Mouse (Mus musculus) ES-CJ7 (cell line): ENCODE measurements around the gene Elac2.

ENCODE experiments used
- DNase-seq: peaks from one replicate; pipeline ENCODE4 v3.0.0; 2011; ENCODE audit warnings: low read depth, low spot score

Gene Elac2

GRCm38 (mm10) chr11:64978720-64979488 is at the start of gene Elac2:
TSS of gene Elac2 (plus strand) at chr11:64979038.
- DNase-seq: peak; percentile 98

DNA sequence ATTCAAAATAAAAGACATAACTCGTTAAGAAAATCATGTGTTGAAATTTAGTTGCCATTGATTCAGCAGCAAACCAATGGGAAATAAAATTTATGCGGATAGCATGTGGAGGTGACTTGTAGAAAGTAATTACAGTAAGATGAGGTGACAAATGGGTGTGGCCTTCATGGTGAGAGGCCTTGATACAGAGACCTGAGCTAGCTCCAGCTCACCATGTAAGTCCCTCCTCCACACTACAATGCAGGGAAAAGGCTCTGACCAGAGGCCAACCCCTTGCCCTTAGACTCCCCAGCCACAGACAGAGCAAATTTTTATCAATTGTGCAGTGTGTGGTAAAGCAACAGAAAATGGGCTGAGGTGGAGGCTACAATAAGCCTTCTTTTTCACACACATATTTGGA is 49.7 kb upstream of the Elac2 start:
- no peak for DNase-seq

GRCm38 (mm10) chr11:64931060-64931770 is 47.6 kb upstream of the Elac2 start:
- no peak for DNase-seq

- no peak for DNase-seq
Observed at GRCm38 (mm10) chr11:64937226-64937625, 41.6 kb upstream of the Elac2 start.

GRCm38 (mm10) chr11:64941193-64941592 is 37.6 kb upstream of the Elac2 start:
- DNase-seq: no peak

GRCm38 (mm10) chr11:64949782-64950181 is 29.1 kb upstream of the Elac2 start:
- no peak for DNase-seq

DNA sequence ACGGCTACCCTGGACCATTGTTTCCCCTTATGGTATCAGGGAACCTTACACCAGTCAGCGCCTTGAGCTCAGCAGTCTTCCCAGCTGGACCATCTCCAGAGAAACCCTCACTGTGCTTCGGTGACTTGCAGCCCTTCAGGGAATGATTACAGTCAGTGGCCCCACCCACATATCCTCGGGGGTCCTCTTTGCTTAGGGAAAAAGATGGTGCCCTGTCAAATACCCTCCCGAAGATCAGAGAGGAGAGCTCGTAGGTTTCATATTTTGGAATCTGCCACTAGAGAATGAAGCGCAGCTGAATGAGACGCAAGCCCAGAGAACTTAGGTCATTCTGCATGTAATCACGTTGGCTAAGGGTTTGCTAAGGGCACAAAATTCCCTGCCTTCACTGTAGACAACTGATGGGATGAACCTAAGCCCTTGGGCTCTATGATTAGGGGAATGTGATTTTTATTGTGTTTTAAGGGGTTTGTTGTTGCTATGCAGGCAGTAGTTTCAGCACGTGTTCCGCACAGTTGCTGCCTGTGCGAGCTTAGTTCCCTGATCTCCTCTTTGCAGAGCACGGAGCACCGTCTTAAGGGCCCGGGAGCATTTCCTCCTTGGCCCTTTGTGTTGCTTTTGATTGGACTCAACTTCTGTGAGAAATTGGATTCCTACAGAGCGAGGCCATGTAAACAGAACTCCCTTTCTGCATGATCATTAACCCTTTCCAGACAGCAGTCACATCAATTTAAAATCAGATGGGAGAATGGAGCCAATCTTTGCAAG is 21.7 kb upstream of the Elac2 start:
- no peak for DNase-seq

- DNase-seq: no peak
Observed at GRCm38 (mm10) chr11:64962629-64963028, 16.2 kb upstream of the Elac2 start.

- DNase-seq: peak; percentile 68
Observed at GRCm38 (mm10) chr11:64968507-64968906, 10.3 kb upstream of the Elac2 start.

GRCm38 (mm10) chr11:64968939-64969342 is 9.9 kb upstream of the Elac2 start:
- DNase-seq: no peak

DNA sequence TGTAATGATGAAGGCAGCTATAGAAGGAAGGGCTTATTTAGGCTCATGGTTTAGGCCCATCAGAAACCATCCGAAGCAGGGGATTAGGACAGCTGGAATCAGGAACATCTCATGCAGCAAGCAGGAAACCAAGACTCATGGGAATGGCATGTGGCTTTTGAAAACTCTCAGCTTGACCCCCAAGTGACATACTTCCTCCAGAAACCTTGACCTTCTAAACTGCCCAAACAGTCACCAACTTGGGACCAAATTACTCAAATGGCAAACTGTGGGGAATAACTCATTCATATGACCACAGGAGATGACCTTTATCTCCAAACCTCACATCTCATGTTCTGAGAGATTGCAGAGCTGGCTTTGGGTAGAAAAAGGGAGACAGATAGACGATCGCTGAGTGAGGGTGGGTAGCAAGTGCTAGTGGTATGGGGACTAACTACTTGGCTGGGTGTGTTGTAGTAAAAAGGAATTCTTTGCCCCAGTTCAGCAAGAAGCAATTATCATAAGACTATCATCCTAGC is 7.3 kb upstream of the Elac2 start:
- no peak for DNase-seq

- no peak for DNase-seq
Observed at GRCm38 (mm10) chr11:64972418-64972817, 6.4 kb upstream of the Elac2 start.

DNA sequence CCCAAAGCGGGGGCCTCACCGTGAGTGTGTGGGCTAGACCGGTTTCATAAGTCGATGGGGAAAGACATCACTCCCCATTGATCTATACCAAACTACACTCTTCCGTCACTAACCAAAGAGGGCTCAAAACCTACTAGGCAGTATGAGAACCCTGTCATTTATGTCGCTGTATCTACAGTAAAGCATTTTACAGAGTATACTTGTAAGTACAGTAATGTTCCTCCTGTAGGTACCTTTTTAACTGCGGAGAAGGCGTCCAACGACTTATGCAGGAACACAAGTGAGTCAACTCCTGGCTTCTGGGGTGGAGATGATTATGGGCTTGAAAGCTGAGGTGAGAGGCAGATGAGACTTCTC is 629 bp downstream of the Elac2 start:
- DNase-seq: no peak

GRCm38 (mm10) chr11:64988556-64988955 is 9.7 kb downstream of the Elac2 start:
- DNase-seq: no peak

- DNase-seq: no peak
Observed at GRCm38 (mm10) chr11:64998439-64998838, 19.6 kb downstream of the Elac2 start.

GRCm38 (mm10) chr11:64999685-65000084 is 20.8 kb downstream of the Elac2 start:
- no peak for DNase-seq

- no peak for DNase-seq
Observed at GRCm38 (mm10) chr11:65001729-65002128, 22.9 kb downstream of the Elac2 start.

- DNase-seq: no peak
Observed at GRCm38 (mm10) chr11:65003611-65004010, 24.8 kb downstream of the Elac2 start.

GRCm38 (mm10) chr11:65004836-65005235 is 26.0 kb downstream of the Elac2 start:
- no peak for DNase-seq

- DNase-seq: no peak
Observed at GRCm38 (mm10) chr11:65006047-65006446, 27.2 kb downstream of the Elac2 start.

DNA sequence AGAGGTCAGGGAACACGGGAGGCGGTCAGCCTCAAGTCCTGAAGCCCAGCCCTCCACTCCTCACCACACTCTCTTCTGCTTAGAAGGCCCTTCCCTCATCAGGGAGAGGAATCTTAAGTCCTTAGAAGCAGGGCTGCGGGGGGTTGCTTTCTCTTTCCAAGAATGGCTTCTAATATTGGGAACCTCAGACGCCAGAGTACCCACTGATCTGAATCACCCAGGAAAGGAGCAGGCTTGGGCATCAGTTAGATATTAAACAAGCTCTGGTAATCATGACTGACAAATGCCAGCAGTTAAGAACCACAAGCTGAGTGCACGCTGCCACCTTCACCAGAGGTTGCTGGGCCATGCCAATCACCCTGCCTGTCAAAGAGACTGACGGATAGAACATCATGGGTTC is 35.1 kb downstream of the Elac2 start:
- no peak for DNase-seq

GRCm38 (mm10) chr11:65016754-65017153 is 37.9 kb downstream of the Elac2 start:
- no peak for DNase-seq
